Mouse (Mus musculus): Measurements from ENCODE around the gene Armh3. TPM values are rescaled to one million over a fixed set of nuclear protein-coding genes. Genes with fewer than 3 reads are reported as not detected.

Gene Armh3
- total and polyA plus RNA-seq, 3 experiments: 4.1 to 10.8 TPM; not detected in 1

- no peak for TF ChIP-seq MYB (IDR thresholded peaks at IDR 0.05; ENCODE audit: low read depth, low read length)
Observed at GRCm38 (mm10) chr19:45795406-45795944, 202.8 kb downstream of the Armh3 start (continued).

- H3K9ac ChIP-seq (ENCODE audit: control insufficient read depth, low read depth, low read length, poor library complexity, severe bottlenecking): no peak overlapping the region
- H3K4me3 ChIP-seq (ENCODE audit: control insufficient read depth in 1 of 2, insufficient read depth in 1 of 2, low read depth in 2 of 2, low read length in 2 of 2): no peak overlapping the region
- peaks cover 0 to 15% of the 10 kb centered on the region in 2 experiments; a peak in 2 of 4 replicates for H3K36me3 ChIP-seq (ENCODE audit: control insufficient read depth in 1 of 2, insufficient read depth in 2 of 2, low read length in 2 of 2)
- no peaks in the 10 kb centered on the region for H3K27me3 ChIP-seq (ENCODE audit: control insufficient read depth in 1 of 2, insufficient read depth in 2 of 2, low read length in 2 of 2)
- no peak overlapping the region for H3K27ac ChIP-seq (ENCODE audit: control insufficient read depth, low read depth, low read length)
- TF ChIP-seq RAD21 (IDR thresholded peaks at IDR 0.05; ENCODE audit: low read depth, low read length) (no peak), NELFE (IDR thresholded peaks at IDR 0.05; ENCODE audit: low read depth, low read length) (no peak), CHD2 (IDR thresholded peaks at IDR 0.05; ENCODE audit: low read length) (no peak), TAL1 (IDR thresholded peaks at IDR 0.05; ENCODE audit: low read length) (no peak), MAZ (IDR thresholded peaks at IDR 0.05; ENCODE audit: low read depth, low read length) (no peak), MEF2A (IDR thresholded peaks at IDR 0.05; ENCODE audit: extremely low read depth, insufficient replicate concordance, low read depth, low read length, poor library complexity, severe bottlenecking) (no peak), ZNF384 (IDR thresholded peaks at IDR 0.05; ENCODE audit: low read depth, low read length) (no peak), JUND (IDR thresholded peaks at IDR 0.05; ENCODE audit: low read depth, low read length) (no peak), UBTF (IDR thresholded peaks at IDR 0.05; ENCODE audit: borderline replicate concordance, insufficient read depth, low read depth, low read length) (no peak), ELF1 (IDR thresholded peaks at IDR 0.05; ENCODE audit: low read depth, low read length) (no peak), ZMIZ1 (IDR thresholded peaks at IDR 0.05; ENCODE audit: low read depth, low read length) (no peak)
- peaks cover 5 to 12% of the 10 kb centered on the region in 2 experiments for H3K4me1 ChIP-seq (ENCODE audit: control insufficient read depth in 1 of 2, insufficient read depth in 2 of 2, low read length in 2 of 2)
- no peaks in the 10 kb centered on the region for H3K9me3 ChIP-seq (replicated peaks; ENCODE audit: insufficient read depth, low read length)
- H3K79me2 ChIP-seq (ENCODE audit: control insufficient read depth, insufficient read depth, low read length, poor library complexity): no peaks in the 10 kb centered on the region
- no peak for DNase-seq (ENCODE audit: low read depth, low spot score)
Observed at GRCm38 (mm10) chr19:45794718-45795117, 203.6 kb downstream of the Armh3 start.

GRCm38 (mm10) chr19:45792404-45792803 lies 205.9 kb downstream of the Armh3 start:
- TF ChIP-seq KAT2A (conservative IDR thresholded peaks at IDR 0.05; ENCODE audit: low read depth, low read length): no peak
- no peak for TF ChIP-seq POLR2AphosphoS2 (IDR thresholded peaks at IDR 0.05; ENCODE audit: low read length)
- no peak for TF ChIP-seq MYC (IDR thresholded peaks at IDR 0.05; ENCODE audit: low read depth, low read length)
- no peak for TF ChIP-seq MXI1 (IDR thresholded peaks at IDR 0.05; ENCODE audit: low read depth, low read length)
- no peak for TF ChIP-seq POLR2A (IDR thresholded peaks at IDR 0.05; ENCODE audit: control insufficient read depth in 1 of 2, insufficient read depth in 1 of 2, low read depth in 1 of 2, low read length in 2 of 2, poor library complexity in 1 of 2)
- TF ChIP-seq USF2 (IDR thresholded peaks at IDR 0.05; ENCODE audit: borderline replicate concordance in 1 of 2, insufficient read depth in 1 of 2, low read depth in 1 of 2, low read length in 2 of 2): no peak
- no peak for TF ChIP-seq ZNF384 (IDR thresholded peaks at IDR 0.05; ENCODE audit: low read depth, low read length)
- TF ChIP-seq MAFK (IDR thresholded peaks at IDR 0.05; ENCODE audit: borderline replicate concordance, low read depth, low read length): no peak
- no peak for TF ChIP-seq MEF2A (IDR thresholded peaks at IDR 0.05; ENCODE audit: extremely low read depth, insufficient replicate concordance, low read depth, low read length, poor library complexity, severe bottlenecking)
- TF ChIP-seq MAX (IDR thresholded peaks at IDR 0.05; ENCODE audit: low read length): no peak
- no peak for TF ChIP-seq MYB (IDR thresholded peaks at IDR 0.05; ENCODE audit: low read depth, low read length)
- TF ChIP-seq SIN3A (IDR thresholded peaks at IDR 0.05; ENCODE audit: low read length): no peak
- TF ChIP-seq MAZ (IDR thresholded peaks at IDR 0.05; ENCODE audit: low read depth, low read length): no peak
- TF ChIP-seq EP300 (IDR thresholded peaks at IDR 0.05; ENCODE audit: low read depth in 1 of 2, low read length in 2 of 2): no peak
- TF ChIP-seq GATA1 (IDR thresholded peaks at IDR 0.05; ENCODE audit: low read depth, low read length): no peak
- no peak for TF ChIP-seq ZMIZ1 (IDR thresholded peaks at IDR 0.05; ENCODE audit: low read depth, low read length)
- TF ChIP-seq POLR2AphosphoS5 (IDR thresholded peaks at IDR 0.05; ENCODE audit: borderline replicate concordance, low read depth, low read length): no peak
- TF ChIP-seq TAL1 (IDR thresholded peaks at IDR 0.05; ENCODE audit: low read length): no peak
- no peak for TF ChIP-seq TCF12 (IDR thresholded peaks at IDR 0.05; ENCODE audit: low read depth, low read length)
- TF ChIP-seq RCOR1 (IDR thresholded peaks at IDR 0.05; ENCODE audit: low read depth, low read length): no peak
- no peak overlapping the region for H3K27ac ChIP-seq (ENCODE audit: control insufficient read depth, low read depth, low read length)
- no peak overlapping the region for H3K9ac ChIP-seq (ENCODE audit: control insufficient read depth, low read depth, low read length, poor library complexity, severe bottlenecking)
- H3K9me3 ChIP-seq (replicated peaks; ENCODE audit: insufficient read depth, low read length): no peaks in the 10 kb centered on the region
- H3K27me3 ChIP-seq (ENCODE audit: control insufficient read depth in 1 of 2, insufficient read depth in 2 of 2, low read length in 2 of 2): no peaks in the 10 kb centered on the region
- no peak overlapping the region for H3K4me3 ChIP-seq (ENCODE audit: control insufficient read depth in 1 of 2, insufficient read depth in 1 of 2, low read depth in 2 of 2, low read length in 2 of 2)
- no peaks in the 10 kb centered on the region for H3K79me2 ChIP-seq (ENCODE audit: control insufficient read depth, insufficient read depth, low read length, poor library complexity)
- DNase-seq (ENCODE audit: low read depth, low spot score): no peak
- H3K4me1 ChIP-seq (ENCODE audit: control insufficient read depth in 1 of 2, insufficient read depth in 2 of 2, low read length in 2 of 2): peaks cover 8 to 25% of the 10 kb centered on the region in 2 experiments
- peaks cover 0 to 30% of the 10 kb centered on the region in 2 experiments; a peak in 2 of 4 replicates for H3K36me3 ChIP-seq (ENCODE audit: control insufficient read depth in 1 of 2, insufficient read depth in 2 of 2, low read length in 2 of 2)

All from MEL (cell line).